Mouse (Mus musculus) intestine, postnatal 0 days (tissue): ENCODE measurements at regions not wholly inside any gene's neighbourhood (a gene's known extent, or its start where the extent isn't known, plus 50 kb on each side); places are given as distances from the start of the nearest gene placed in this dataset.

Source experiments
- ATAC-seq: fragments of 200-750 bp; cut with Nextera tagmentation; 2 replicates; pipeline ENCODE4 v1.8.0; 2017; ENCODE audit warnings: mild to moderate bottlenecking, moderate TSS enrichment, moderate library complexity
- H3K27ac ChIP-seq: fragments of 300-500 bp; sonication (generic); 2 replicates; pipeline ENCODE4 v1.5.1; 2014; ENCODE audit warnings: mild to moderate bottlenecking, low read depth, low read length, moderate library complexity
- H3K27me3 ChIP-seq: fragments of 300-500 bp; sonication (generic); replicated peaks from 2 replicates; pipeline ENCODE4 v1.6.1; 2014; ENCODE audit warnings: low read length, mixed read lengths; ENCODE audit not compliant: control insufficient read depth, insufficient read depth
- H3K36me3 ChIP-seq: fragments of 300-500 bp; sonication (generic); 2 replicates; pipeline ENCODE4 v1.6.1; 2014; ENCODE audit warnings: mild to moderate bottlenecking, moderate library complexity; ENCODE audit not compliant: control insufficient read depth, insufficient read depth
- H3K4me1 ChIP-seq: fragments of 300-500 bp; sonication (generic); replicated peaks from 2 replicates; pipeline ENCODE4 v1.6.1; 2014; ENCODE audit warnings: antibody characterized with exemption, low read length, mixed read lengths; ENCODE audit not compliant: control insufficient read depth, insufficient read depth
- H3K4me2 ChIP-seq: fragments of 300-500 bp; sonication (generic); replicated peaks from 2 replicates; pipeline ENCODE4 v1.6.1; 2014; ENCODE audit warnings: low read depth, mild to moderate bottlenecking, moderate library complexity
- H3K4me3 ChIP-seq: fragments of 300-500 bp; sonication (generic); 2 replicates; pipeline ENCODE4 v1.5.1; 2014; ENCODE audit warnings: low read depth, low read length
- H3K9ac ChIP-seq: fragments of 300-500 bp; sonication (generic); 2 replicates; pipeline ENCODE4 v1.6.1; 2014; ENCODE audit warnings: mild to moderate bottlenecking, low read depth, low read length
- H3K9me3 ChIP-seq: fragments of 300-500 bp; sonication (generic); 2 replicates; pipeline ENCODE4 v1.6.1; 2016; ENCODE audit warnings: mixed run types; ENCODE audit not compliant: control insufficient read depth
- CTCF ChIP-seq: sonication (generic); IDR thresholded peaks from 2 replicates; pipeline ENCODE4 v1.5.1; 2016; ENCODE audit warnings: low read depth, mild to moderate bottlenecking, control low read depth, antibody characterized with exemption, moderate library complexity
- WGBS: fragments of 180-500 bp; shearing (Covaris S2); extraction: QIAGEN DNeasy Blood & Tissue Kit; methylation state at CpG from one replicate; pipeline ENCODE4 v1.1.7; 2014; 5-methylcytosine and 5-hydroxymethylcytosine counted together

DNA sequence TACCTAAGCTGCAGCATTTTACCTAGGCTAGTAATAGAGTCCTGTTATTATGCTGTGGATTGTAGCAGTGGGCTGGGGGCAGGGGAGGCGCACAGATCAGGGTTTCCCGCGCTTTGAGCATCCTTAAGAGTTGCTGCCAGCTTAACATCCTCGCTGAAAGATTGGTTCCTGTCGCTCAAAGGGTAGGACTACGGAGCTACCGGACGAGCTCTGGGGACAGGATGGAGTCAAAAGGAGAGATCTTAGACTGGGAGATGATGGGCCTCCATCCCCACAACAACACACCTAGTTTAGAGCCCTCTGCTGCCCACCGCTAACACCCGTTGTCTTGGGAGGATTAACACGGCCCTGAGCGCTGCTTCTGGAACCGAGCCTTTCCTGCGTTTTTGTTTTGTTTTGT is 157.9 kb upstream of the Cypt12 start:
- H3K27me3 ChIP-seq: peaks cover 82% of the 10 kb centered on the region
- no peak for ATAC-seq
- H3K4me2 ChIP-seq: no peak overlapping the region
- no peak overlapping the region for H3K27ac ChIP-seq
- H3K9me3 ChIP-seq: no peaks in the 10 kb centered on the region
- no peak overlapping the region for H3K9ac ChIP-seq
- H3K4me3 ChIP-seq: no peak overlapping the region
- 3% methylated on average over 14 of the region's 14 CpGs for WGBS
- no peak for TF ChIP-seq CTCF
- H3K36me3 ChIP-seq: no peaks in the 10 kb centered on the region
- no peaks in the 10 kb centered on the region; the same call in 1 of the 2 replicates for H3K4me1 ChIP-seq

DNA sequence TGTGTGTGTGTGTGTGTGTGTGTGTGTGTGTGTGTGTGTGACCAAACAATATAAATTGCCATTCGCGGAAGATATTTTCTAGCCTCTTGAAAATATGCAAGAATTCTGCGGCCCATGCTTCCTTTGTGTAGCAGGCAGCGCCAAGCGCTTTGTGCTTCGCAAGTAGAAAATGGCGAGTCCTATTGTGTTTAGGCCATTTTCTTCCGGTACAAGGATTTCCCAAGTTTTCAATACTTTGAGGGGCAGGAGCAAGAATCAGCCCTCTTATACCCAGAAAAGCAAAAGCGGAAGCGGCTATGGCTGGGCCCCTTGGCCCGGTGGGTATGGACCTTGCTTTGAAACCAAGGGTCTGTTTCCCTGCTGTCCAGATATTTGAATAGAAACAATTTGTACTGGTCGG is 157.4 kb upstream of the Cypt12 start:
- no peaks in the 10 kb centered on the region; the same call in 1 of the 2 replicates for H3K4me1 ChIP-seq
- no peak overlapping the region for H3K27ac ChIP-seq
- WGBS: 4% methylated on average over 12 of the region's 12 CpGs
- peaks cover 82% of the 10 kb centered on the region for H3K27me3 ChIP-seq
- no peaks in the 10 kb centered on the region for H3K9me3 ChIP-seq
- no peak overlapping the region for H3K9ac ChIP-seq
- no peak for ATAC-seq
- no peak overlapping the region for H3K4me2 ChIP-seq
- TF ChIP-seq CTCF: no peak
- no peaks in the 10 kb centered on the region for H3K36me3 ChIP-seq
- H3K4me3 ChIP-seq: no peak overlapping the region

DNA sequence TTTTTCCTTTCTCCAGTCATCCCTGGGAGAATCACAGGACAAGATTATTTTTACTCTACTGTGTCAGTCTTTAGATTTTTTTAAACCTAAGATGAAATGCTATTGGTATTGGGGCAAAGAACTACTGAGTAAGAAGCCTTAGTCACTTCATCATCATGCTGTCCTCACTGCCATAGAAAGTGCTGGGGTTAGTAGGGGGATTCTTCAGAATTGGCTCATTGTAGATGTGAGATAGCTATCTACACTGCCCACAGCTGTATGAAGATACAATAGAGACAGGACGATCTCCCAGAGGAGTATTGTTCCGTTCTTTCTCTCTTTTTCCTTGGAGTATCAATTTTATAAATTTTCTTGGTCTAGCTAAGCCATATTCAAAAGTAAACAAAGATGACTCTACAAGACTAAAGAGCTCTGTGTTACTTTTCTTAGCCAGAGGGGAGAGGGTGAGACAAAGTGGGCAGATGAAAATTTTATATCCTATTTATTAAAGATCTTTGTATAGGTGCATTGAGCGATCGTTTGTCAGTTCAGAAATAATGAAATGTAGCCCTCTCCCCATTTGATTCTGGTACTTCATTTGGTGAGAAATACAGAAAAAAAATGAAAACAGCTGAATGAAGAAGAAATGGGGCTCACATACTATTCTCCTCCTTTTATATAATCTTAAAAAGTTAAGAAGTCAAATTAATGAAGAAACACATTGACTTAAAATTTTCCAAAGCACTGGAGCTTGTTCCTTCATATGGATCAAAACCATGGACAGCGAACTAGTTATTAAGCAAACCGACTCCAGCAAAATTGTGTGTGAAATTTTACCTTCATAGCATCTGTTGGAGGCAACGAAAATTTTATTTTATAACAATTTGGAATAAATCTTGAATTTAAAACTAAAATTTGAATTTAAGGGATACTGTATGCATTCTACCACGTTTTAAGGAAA is 156.6 kb upstream of the Cypt12 start:
- Histone ChIP-seq H3K27ac (no peak overlapping the region), H3K9ac (no peak overlapping the region), H3K4me1 (no peaks in the 10 kb centered on the region; the same call in 1 of the 2 replicates), H3K9me3 (no peaks in the 10 kb centered on the region), H3K4me2 (no peak overlapping the region), H3K4me3 (no peak overlapping the region), H3K36me3 (no peaks in the 10 kb centered on the region), H3K27me3 (peaks cover 82% of the 10 kb centered on the region)
- TF ChIP-seq CTCF: no peak
- ATAC-seq: no peak
- WGBS: 22% methylated on average over 8 of the region's 8 CpGs

DNA sequence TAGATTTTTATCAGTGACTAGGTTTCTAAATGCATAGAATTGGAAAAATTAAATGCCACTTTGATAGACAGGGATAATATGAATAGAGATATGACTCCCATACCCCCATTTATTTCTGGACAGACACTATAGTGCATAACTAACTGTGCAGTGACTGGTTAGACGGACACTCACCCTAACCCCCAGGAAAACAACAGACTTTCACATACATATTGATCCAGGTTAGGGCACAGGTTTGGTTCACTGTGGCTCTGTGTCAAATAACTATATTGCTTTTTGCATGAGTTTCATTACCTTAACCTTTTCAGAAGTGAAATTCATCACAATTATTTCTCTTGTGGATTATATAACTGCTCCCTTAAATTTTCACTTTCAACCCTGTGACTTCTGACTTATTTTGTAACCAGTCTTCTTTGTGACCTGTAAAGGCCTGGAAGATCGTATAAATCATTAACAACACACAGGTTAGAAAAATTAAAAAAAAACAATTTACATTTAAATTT is 155.6 kb upstream of the Cypt12 start:
- no peak overlapping the region for H3K9ac ChIP-seq
- H3K36me3 ChIP-seq: no peaks in the 10 kb centered on the region
- no peak for TF ChIP-seq CTCF
- H3K4me2 ChIP-seq: no peak overlapping the region
- WGBS: 41% methylated on average over 2 of the region's 2 CpGs
- H3K4me3 ChIP-seq: no peak overlapping the region
- ATAC-seq: no peak
- H3K4me1 ChIP-seq: no peaks in the 10 kb centered on the region
- H3K27ac ChIP-seq: no peak overlapping the region
- H3K9me3 ChIP-seq: no peaks in the 10 kb centered on the region
- H3K27me3 ChIP-seq: peaks cover 78% of the 10 kb centered on the region

DNA sequence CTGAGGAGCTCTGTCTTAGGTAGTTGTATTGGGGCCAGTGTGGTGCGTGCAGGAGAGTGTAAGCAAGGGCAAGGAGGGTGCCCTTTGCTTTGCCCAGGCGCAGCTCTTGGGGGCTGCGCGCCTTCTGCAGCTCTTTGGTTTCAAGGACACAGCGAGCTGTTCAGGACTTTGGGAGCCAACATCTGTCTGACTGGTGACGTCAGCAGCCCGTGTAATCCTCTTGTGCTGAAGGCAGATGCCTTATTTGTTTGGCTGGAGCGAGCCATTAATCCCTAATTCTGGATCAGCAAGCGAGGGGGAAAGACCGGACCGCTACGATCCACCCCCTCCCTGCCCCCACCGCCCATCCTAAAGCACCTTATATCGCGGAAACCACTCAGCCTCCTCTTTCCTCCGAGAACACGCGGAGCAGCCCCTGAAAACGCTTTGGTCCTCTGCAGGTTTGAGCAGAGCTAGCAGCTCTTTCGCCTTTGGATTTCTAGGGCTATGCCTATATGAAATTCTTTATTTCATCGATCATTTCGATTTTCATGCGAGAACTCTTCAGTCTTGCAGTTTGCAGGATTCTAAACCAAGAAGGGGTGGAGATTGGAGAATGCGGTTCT is 154.5 kb upstream of the Cypt12 start:
- no peak overlapping the region for H3K9ac ChIP-seq
- H3K4me2 ChIP-seq: no peak overlapping the region
- H3K27ac ChIP-seq: no peak overlapping the region
- WGBS: 1% methylated on average over 24 of the region's 24 CpGs
- TF ChIP-seq CTCF: no peak
- H3K4me1 ChIP-seq: no peaks in the 10 kb centered on the region
- H3K36me3 ChIP-seq: no peaks in the 10 kb centered on the region
- no peak overlapping the region for H3K4me3 ChIP-seq
- H3K9me3 ChIP-seq: no peaks in the 10 kb centered on the region
- no peak for ATAC-seq
- H3K27me3 ChIP-seq: peaks cover 71% of the 10 kb centered on the region
